Mouse (Mus musculus): ENCODE measurements at regions not wholly inside any gene's neighbourhood (a gene's known extent, or its start where the extent isn't known, plus 50 kb on each side); places are given as distances from the start of the nearest gene placed in this dataset.

DNA sequence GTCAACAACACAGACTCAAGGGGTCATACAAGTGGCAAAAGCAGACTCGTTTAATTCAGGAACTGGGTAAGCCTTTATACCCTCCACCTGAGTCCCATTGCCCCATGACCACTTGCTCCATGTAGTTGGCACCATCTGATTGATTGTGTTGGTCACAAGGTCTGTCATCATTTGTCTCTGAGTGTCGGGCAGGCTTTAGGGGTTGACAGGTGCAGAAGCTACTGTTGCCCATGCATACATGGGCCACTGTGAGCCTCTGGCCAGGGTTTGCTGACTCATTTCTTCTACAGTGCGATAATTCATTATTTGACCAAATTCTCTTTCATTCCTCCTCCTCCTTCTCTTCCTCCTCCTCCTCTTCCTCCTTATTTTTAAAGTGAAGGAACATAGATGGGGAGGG is 113.0 kb upstream of the Hdac4 start:
- WGBS = 98% methylated on average over 3 of the region's 3 CpGs
- H3K9me3 ChIP-seq = no peaks in the 10 kb centered on the region
- no peak overlapping the region for H3K27ac ChIP-seq (replicated peaks)
- no peak overlapping the region for H3K4me3 ChIP-seq
- no peaks in the 10 kb centered on the region for H3K36me3 ChIP-seq
- H3K4me2 ChIP-seq (replicated peaks) = no peak overlapping the region
- no peak overlapping the region for H3K9ac ChIP-seq (replicated peaks)
- ATAC-seq (replicated peaks) = no peak
- H3K4me1 ChIP-seq = no peaks in the 10 kb centered on the region
- H3K27me3 ChIP-seq = no peaks in the 10 kb centered on the region

DNA sequence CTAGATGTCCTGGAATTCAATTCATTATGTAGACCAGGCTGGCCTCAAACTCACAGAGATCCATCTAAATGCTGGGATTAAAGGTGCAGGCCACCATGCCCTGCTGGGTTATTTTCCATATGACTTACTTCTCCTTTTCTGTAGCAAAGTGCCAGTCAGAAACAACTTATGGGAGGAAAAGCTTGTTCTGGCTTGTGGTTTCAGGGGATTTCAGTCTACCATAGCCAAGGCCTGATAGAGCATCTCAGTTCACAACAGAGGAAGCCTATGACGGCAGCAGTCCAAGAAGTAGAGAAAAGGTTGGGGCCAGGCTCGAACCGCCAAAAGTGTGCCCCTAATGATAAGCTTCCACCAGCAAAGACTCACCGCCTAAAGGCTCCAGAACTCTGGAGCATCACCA is 110.5 kb upstream of the Hdac4 start:
- H3K27me3 ChIP-seq = no peaks in the 10 kb centered on the region
- no peaks in the 10 kb centered on the region for H3K9me3 ChIP-seq
- no peaks in the 10 kb centered on the region for H3K4me1 ChIP-seq
- no peak for ATAC-seq (replicated peaks)
- WGBS = 89% methylated on average over 4 of the region's 4 CpGs
- H3K36me3 ChIP-seq = no peaks in the 10 kb centered on the region
- no peak overlapping the region for H3K27ac ChIP-seq (replicated peaks)
- no peak overlapping the region for H3K4me2 ChIP-seq (replicated peaks)
- no peak overlapping the region for H3K9ac ChIP-seq (replicated peaks)
- no peak overlapping the region for H3K4me3 ChIP-seq

DNA sequence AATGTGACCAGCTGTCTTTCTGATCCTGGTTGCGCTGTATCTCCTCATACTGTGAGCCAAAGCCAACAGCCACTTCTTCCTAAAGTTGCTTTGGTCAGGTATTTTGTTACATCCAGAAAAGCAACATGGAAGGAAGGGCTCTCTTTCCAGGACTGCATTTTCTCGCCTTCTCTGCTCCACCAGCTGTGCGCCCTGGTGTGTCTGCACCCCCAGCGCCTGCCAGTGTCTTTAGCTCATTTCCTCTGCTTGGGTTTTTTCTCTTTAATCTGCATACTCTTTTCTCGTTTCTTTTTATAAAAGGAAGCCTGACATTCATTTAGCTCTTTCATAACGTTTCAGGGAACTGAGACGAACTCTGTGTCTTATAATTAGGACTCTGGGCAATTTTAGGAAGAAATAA is 103.5 kb upstream of the Hdac4 start:
- Histone ChIP-seq H3K4me2 (replicated peaks) (no peak overlapping the region), H3K4me1 (no peaks in the 10 kb centered on the region), H3K36me3 (no peaks in the 10 kb centered on the region), H3K9me3 (no peaks in the 10 kb centered on the region), H3K27ac (replicated peaks) (no peak overlapping the region), H3K4me3 (no peak overlapping the region), H3K27me3 (no peaks in the 10 kb centered on the region), H3K9ac (replicated peaks) (no peak overlapping the region)
- 60% methylated on average over 7 of the region's 7 CpGs for WGBS
- no peak for ATAC-seq (replicated peaks)

DNA sequence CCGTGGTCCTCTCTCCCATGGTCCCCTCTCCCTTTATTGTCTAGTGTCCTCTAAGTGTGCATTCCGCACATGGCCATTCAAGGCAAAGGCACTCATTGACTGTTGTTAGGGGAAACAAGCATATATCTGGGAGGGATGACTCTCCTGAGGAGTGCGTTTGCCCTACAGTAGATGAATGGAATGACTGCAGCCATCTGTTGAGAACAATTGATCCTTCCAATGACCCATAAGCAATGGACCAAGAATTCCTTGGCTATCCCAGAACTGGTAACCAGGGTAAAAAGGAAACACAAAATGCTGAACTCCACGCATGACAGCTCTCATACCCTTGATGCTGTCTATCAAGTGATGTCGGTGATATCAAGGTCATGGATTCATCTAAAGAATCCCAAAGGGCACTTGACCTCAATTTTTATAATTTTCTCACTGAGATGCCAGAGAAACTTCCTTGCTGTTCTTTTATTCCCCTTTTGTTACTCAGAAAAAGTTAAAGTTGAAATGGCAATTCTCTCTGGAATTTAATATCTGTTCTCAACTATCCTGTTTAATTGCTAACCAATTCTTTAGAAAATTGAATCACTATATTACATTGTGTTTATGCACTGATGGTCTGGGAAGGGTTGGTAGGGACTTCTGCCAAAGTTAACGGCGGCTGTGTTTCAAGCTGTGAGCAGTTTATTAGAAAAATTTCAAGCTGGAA is 97.3 kb upstream of the Hdac4 start:
- H3K36me3 ChIP-seq = no peaks in the 10 kb centered on the region
- H3K9me3 ChIP-seq = no peaks in the 10 kb centered on the region
- H3K9ac ChIP-seq (replicated peaks) = no peak overlapping the region
- WGBS = 77% methylated on average over 7 of the region's 7 CpGs
- ATAC-seq (replicated peaks) = no peak
- H3K4me1 ChIP-seq = no peaks in the 10 kb centered on the region
- H3K27ac ChIP-seq (replicated peaks) = no peak overlapping the region
- H3K4me2 ChIP-seq (replicated peaks) = no peak overlapping the region
- H3K4me3 ChIP-seq = no peak overlapping the region
- H3K27me3 ChIP-seq = no peaks in the 10 kb centered on the region

- Histone ChIP-seq H3K9me3 (no peaks in the 10 kb centered on the region), H3K9ac (replicated peaks) (no peak overlapping the region), H3K4me3 (no peak overlapping the region), H3K36me3 (no peaks in the 10 kb centered on the region), H3K27ac (replicated peaks) (no peak overlapping the region), H3K4me1 (no peaks in the 10 kb centered on the region), H3K27me3 (no peaks in the 10 kb centered on the region), H3K4me2 (replicated peaks) (no peak overlapping the region)
- no peak for ATAC-seq (replicated peaks)
- WGBS = 91% methylated on average over 1 of the region's 1 CpGs
These were observed 91.5 kb upstream of the Hdac4 start for GRCm38 (mm10) chr1:92286966-92287342.

- Histone ChIP-seq H3K36me3 (no peaks in the 10 kb centered on the region), H3K9ac (replicated peaks) (no peak overlapping the region), H3K4me2 (replicated peaks) (no peak overlapping the region), H3K4me1 (no peaks in the 10 kb centered on the region), H3K27me3 (no peaks in the 10 kb centered on the region), H3K4me3 (no peak overlapping the region), H3K9me3 (no peaks in the 10 kb centered on the region), H3K27ac (replicated peaks) (no peak overlapping the region)
- 47% methylated on average over 21 of the region's 21 CpGs for WGBS
- no peak for ATAC-seq (replicated peaks)
These were observed 90.8 kb upstream of the Hdac4 start for GRCm38 (mm10) chr1:92286013-92286965.

GRCm38 (mm10) chr1:92284155-92284554 is 88.7 kb upstream of the Hdac4 start:
- Histone ChIP-seq H3K4me1 (no peaks in the 10 kb centered on the region), H3K4me2 (replicated peaks) (no peak overlapping the region), H3K9ac (replicated peaks) (no peak overlapping the region), H3K4me3 (no peak overlapping the region), H3K27me3 (no peaks in the 10 kb centered on the region), H3K27ac (replicated peaks) (no peak overlapping the region), H3K36me3 (no peaks in the 10 kb centered on the region), H3K9me3 (no peaks in the 10 kb centered on the region)
- no peak for ATAC-seq (replicated peaks)
- 80% methylated on average over 4 of the region's 4 CpGs for WGBS

DNA sequence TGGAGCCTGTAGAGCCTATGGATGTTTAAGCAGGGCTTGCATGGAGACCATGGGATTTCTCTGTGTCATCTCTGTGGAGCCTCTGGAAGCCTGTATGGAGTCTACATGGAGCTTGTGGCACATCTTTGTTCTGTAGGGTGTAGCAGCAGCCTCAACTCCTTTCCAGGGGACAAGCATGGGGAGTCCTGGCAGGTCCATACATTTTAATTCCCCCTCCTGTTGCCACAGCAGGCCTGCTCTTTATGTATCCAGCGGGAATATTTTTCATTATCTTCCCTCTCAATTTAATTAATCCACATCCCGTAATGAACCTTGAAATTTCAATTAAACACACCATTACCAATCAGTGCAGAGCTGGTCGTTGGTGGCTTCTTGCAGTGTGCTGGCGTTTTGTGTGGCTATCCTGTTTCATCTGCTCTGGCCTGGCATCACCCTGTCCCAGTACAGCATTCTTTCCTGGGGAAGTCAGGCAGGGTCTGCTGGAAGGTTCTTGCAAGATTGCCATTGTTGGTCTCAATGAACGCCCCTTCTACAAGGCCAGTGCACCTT is 81.8 kb upstream of the Hdac4 start:
- Histone ChIP-seq H3K9me3 (no peaks in the 10 kb centered on the region), H3K27me3 (no peaks in the 10 kb centered on the region), H3K4me1 (no peaks in the 10 kb centered on the region), H3K27ac (replicated peaks) (no peak overlapping the region), H3K4me3 (no peak overlapping the region), H3K9ac (replicated peaks) (no peak overlapping the region), H3K4me2 (replicated peaks) (no peak overlapping the region), H3K36me3 (no peaks in the 10 kb centered on the region)
- no peak for ATAC-seq (replicated peaks)
- 77% methylated on average over 5 of the region's 5 CpGs for WGBS

DNA sequence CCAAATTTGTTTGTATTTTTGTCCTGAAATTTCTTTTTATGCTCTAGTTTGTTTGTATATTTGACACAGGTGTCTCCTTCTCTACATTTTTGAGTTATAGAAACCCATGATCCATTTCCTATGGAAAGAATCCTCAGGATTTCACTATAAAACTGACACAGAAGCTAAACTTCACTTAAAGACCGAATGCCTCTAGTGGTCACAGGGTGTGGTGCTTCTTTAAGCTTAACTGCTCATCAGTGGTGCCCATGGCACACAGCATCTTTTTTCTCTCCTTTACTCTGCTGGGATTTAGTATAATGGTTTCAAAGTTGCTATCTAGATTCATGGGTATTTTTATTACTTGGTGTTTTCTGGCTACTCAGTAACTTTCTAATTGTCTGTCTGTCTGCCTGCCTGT is 79.9 kb upstream of the Hdac4 start:
- Histone ChIP-seq H3K27ac (replicated peaks) (no peak overlapping the region), H3K4me1 (0 out of 2 replicates have a peak, but pooled peaks cover 6% of the 10 kb centered on the region), H3K36me3 (no peaks in the 10 kb centered on the region), H3K27me3 (no peaks in the 10 kb centered on the region), H3K4me3 (no peak overlapping the region), H3K9me3 (no peaks in the 10 kb centered on the region), H3K4me2 (replicated peaks) (no peak overlapping the region), H3K9ac (replicated peaks) (no peak overlapping the region)
- ATAC-seq (replicated peaks) = no peak
- WGBS = 75% methylated on average over 1 of the region's 1 CpGs

DNA sequence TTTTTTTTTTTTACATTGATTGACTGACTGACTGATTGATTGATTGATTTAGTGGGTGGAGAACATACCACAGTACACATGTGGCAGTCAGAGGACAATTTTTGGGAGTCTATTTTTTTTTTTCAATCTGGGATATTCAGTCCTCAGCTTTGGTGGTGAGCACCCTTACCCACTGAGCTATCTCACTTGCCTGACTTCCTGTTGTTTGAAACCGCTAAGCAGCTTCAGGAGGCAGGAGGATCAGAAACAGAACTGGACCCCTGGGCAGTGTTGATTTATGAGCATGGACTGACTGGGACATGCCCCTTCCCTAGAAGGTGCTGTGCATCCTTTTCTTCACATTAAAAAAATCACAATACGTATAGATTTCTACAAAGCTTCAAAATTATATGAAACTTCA is 78.3 kb upstream of the Hdac4 start:
- no peak overlapping the region for H3K4me3 ChIP-seq
- ATAC-seq (replicated peaks) = no peak
- H3K9me3 ChIP-seq = no peaks in the 10 kb centered on the region
- H3K4me2 ChIP-seq (replicated peaks) = no peak overlapping the region
- 88% methylated on average over 2 of the region's 2 CpGs for WGBS
- no peak overlapping the region for H3K9ac ChIP-seq (replicated peaks)
- H3K27me3 ChIP-seq = no peaks in the 10 kb centered on the region
- H3K4me1 ChIP-seq = peaks cover 18% of the 10 kb centered on the region
- no peak overlapping the region for H3K27ac ChIP-seq (replicated peaks)
- no peaks in the 10 kb centered on the region for H3K36me3 ChIP-seq

GRCm38 (mm10) chr1:92271676-92272291 is 76.3 kb upstream of the Hdac4 start:
- H3K36me3 ChIP-seq = no peaks in the 10 kb centered on the region
- H3K27me3 ChIP-seq = no peaks in the 10 kb centered on the region
- peaks cover 18% of the 10 kb centered on the region for H3K4me1 ChIP-seq
- ATAC-seq (replicated peaks) = no peak
- H3K27ac ChIP-seq (replicated peaks) = no peak overlapping the region
- no peak overlapping the region for H3K4me3 ChIP-seq
- no peak overlapping the region for H3K9ac ChIP-seq (replicated peaks)
- 42% methylated on average over 9 of the region's 9 CpGs for WGBS
- H3K4me2 ChIP-seq (replicated peaks) = no peak overlapping the region
- no peaks in the 10 kb centered on the region for H3K9me3 ChIP-seq

- no peak for ATAC-seq (replicated peaks)
- H3K27ac ChIP-seq (replicated peaks) = no peak overlapping the region
- 67% methylated on average over 6 of the region's 6 CpGs for WGBS
- no peak overlapping the region for H3K4me2 ChIP-seq (replicated peaks)
- H3K36me3 ChIP-seq = no peaks in the 10 kb centered on the region
- no peak overlapping the region for H3K9ac ChIP-seq (replicated peaks)
- H3K4me1 ChIP-seq = peaks cover 18% of the 10 kb centered on the region
- H3K4me3 ChIP-seq = no peak overlapping the region
- no peaks in the 10 kb centered on the region for H3K9me3 ChIP-seq
- H3K27me3 ChIP-seq = no peaks in the 10 kb centered on the region
These were observed 75.1 kb upstream of the Hdac4 start for GRCm38 (mm10) chr1:92270486-92271058.
